Comparison of ENCODE assay signal across 17 mouse cellular contexts in genomic region chr13:45863779-45864178, GRCm38 (mm10).
"Had no signal": no experiment of that assay in that cellular context is flagged by ENCODE, and none has a peak within 500 bp of the region (broad histone marks: within the 10 kb centered on the region; RNA-seq: fewer than 3 reads in every experiment).

No protein-coding gene starts in this region.

- H3K4me3 ChIP-seq: left cerebral cortex, adult 2 months; liver, embryonic 13.5 days; midbrain, embryonic 12.5 days; midbrain, embryonic 15.5 days; neural tube, embryonic 12.5 days; neural tube, embryonic 15.5 days; stomach, embryonic 15.5 days had no signal

- DNase-seq: kidney, postnatal 36 days; layer of hippocampus, postnatal 36 days; liver, embryonic 13.5 days; lung, adult 2 months; lung, postnatal 14 days; lung, postnatal 4 days; retina, postnatal 1 day; right cerebral cortex, postnatal 25 days; spleen, adult 18-20 months; thymus, postnatal 25 days had no signal

- ATAC-seq: midbrain, embryonic 15.5 days had no signal

- H3K9me3 ChIP-seq: liver, embryonic 13.5 days; midbrain, embryonic 12.5 days; midbrain, embryonic 15.5 days; neural tube, embryonic 12.5 days; neural tube, embryonic 15.5 days; stomach, embryonic 15.5 days had no signal

- H3K9ac ChIP-seq: liver, embryonic 13.5 days; midbrain, embryonic 12.5 days; midbrain, embryonic 15.5 days; neural tube, embryonic 12.5 days; neural tube, embryonic 15.5 days; stomach, embryonic 15.5 days had no signal

- H3K27ac ChIP-seq: kidney, postnatal 0 days; left cerebral cortex, adult 2 months; liver, embryonic 13.5 days; midbrain, embryonic 12.5 days; midbrain, embryonic 15.5 days; neural tube, embryonic 12.5 days; neural tube, embryonic 15.5 days; stomach, embryonic 15.5 days had no signal

- H3K4me1 ChIP-seq: stomach, embryonic 15.5 days had no signal

- H3K36me3 ChIP-seq: liver, embryonic 13.5 days; midbrain, embryonic 12.5 days; midbrain, embryonic 15.5 days; neural tube, embryonic 12.5 days; neural tube, embryonic 15.5 days; stomach, embryonic 15.5 days had no signal
